28 mouse cellular contexts compared by ENCODE assay signal in the genomic region with DNA sequence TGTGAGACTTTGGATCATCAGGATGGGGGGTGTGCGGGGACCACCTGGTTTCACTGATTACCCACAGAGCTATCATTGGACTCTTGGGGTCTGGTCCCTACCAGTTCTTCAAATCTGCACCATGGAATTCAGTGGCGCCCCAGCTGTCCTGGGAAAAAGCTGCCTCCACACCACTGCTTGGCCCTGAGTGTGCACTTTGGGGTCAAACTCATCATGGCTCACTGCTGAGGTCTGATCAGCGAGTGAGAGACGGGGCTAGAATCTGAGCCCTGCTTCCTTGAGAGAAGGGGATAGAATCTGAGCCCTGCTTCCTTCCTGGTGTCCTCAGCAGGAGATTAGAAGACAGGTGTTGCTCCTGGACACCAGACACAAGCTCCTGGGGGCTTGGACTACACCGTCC. TPM values are rescaled to one million over a fixed set of nuclear protein-coding genes. Genes with fewer than 3 reads are reported as not detected.
A peak's percentile ranks its signal among the peaks of the same experiment; 100 is the strongest.
DNase-seq lines count a peak whose midpoint lies in the region; ATAC-seq lines count a peak whose summit lies in the region.
"Had no signal": no experiment of that assay in that cellular context is flagged by ENCODE, and none has a peak within 500 bp of the region (broad histone marks: within the 10 kb centered on the region; RNA-seq: fewer than 3 reads in every experiment).

No protein-coding gene starts in this region.

- no peak overlapping the region for H3K4me3 ChIP-seq in limb, embryonic 13.5 days
- H3K4me3 ChIP-seq in limb, embryonic 10.5 days, result no peak overlapping the region
- no peak overlapping the region for H3K4me3 ChIP-seq in embryonic facial prominence, embryonic 13.5 days
- H3K4me3 ChIP-seq: hindbrain, embryonic 15.5 days; liver, embryonic 15.5 days; midbrain, embryonic 13.5 days; neural tube, embryonic 12.5 days had no signal

- H3K27ac ChIP-seq in limb, embryonic 13.5 days, result peak overlapping the region; percentile 40; the same call in 1 of the 2 replicates
- H3K27ac ChIP-seq in limb, embryonic 10.5 days, result no peak overlapping the region
- peak overlapping the region; percentile 69 for H3K27ac ChIP-seq in embryonic facial prominence, embryonic 13.5 days
- H3K27ac ChIP-seq: hindbrain, embryonic 15.5 days; liver, embryonic 15.5 days; midbrain, embryonic 13.5 days; neural tube, embryonic 12.5 days had no signal

- no peak overlapping the region for H3K4me2 ChIP-seq in limb, embryonic 13.5 days (replicated peaks)
- H3K4me2 ChIP-seq in embryonic facial prominence, embryonic 13.5 days, result no peak overlapping the region

- H3K9me3 ChIP-seq in limb, embryonic 13.5 days, result no peaks in the 10 kb centered on the region
- no peaks in the 10 kb centered on the region for H3K9me3 ChIP-seq in limb, embryonic 10.5 days (replicated peaks)
- no peaks in the 10 kb centered on the region for H3K9me3 ChIP-seq in embryonic facial prominence, embryonic 13.5 days
- H3K9me3 ChIP-seq: hindbrain, embryonic 10.5 days; hindbrain, embryonic 15.5 days; liver, embryonic 15.5 days; midbrain, embryonic 13.5 days; neural tube, embryonic 12.5 days had no signal

- 73% methylated on average over 5 of the region's 5 CpGs for WGBS in limb, embryonic 13.5 days
- WGBS in limb, embryonic 10.5 days, result 77% methylated on average over 5 of the region's 5 CpGs
- 72% methylated on average over 5 of the region's 5 CpGs for WGBS in embryonic facial prominence, embryonic 13.5 days

- peak; percentile 18 for DNase-seq in adrenal gland, adult 2 months
- DNase-seq in adrenal gland, postnatal 25 days, result no peak
- no peak for DNase-seq in limb, embryonic 10.5 days (ENCODE audit: low spot score)
- DNase-seq in naive thymus-derived CD4-positive, alpha-beta T cell, adult 2 months (ENCODE audit: low read depth), result peak; percentile 26
- DNase-seq in spleen, postnatal 10 days (ENCODE audit: low spot score in 2 of 2), result no peak
- DNase-seq: adrenal gland, adult 8-10 months; cerebellum, adult 11 months; cerebellum, adult 9-10 months; cerebellum, postnatal 36 days; heart, postnatal 14 days; kidney, adult 18-20 months; kidney, postnatal 4 days; left cerebral cortex, postnatal 4 days; lung, embryonic 14.5 days; lung, postnatal 14 days; right cerebral cortex, adult 18-20 months; right cerebral cortex, postnatal 4 days; thymus, adult 2 months; thymus, postnatal 4 days had no signal

- no peak for ATAC-seq in limb, embryonic 13.5 days (ENCODE audit: low FRiP score, low read depth)
- no peak for ATAC-seq in embryonic facial prominence, embryonic 13.5 days (ENCODE audit: insufficient number of reproducible peaks, insufficient read depth, low FRiP score, low TSS enrichment, low read depth)
- ATAC-seq: activated CD4-positive, CD25-positive, alpha-beta regulatory T cell, adult 4 months had no signal

- no peak overlapping the region for H3K9ac ChIP-seq in limb, embryonic 13.5 days
- no peak overlapping the region for H3K9ac ChIP-seq in embryonic facial prominence, embryonic 13.5 days
- H3K9ac ChIP-seq: hindbrain, embryonic 15.5 days; liver, embryonic 15.5 days; lung, embryonic 14.5 days; midbrain, embryonic 13.5 days; neural tube, embryonic 12.5 days had no signal

- H3K27me3 ChIP-seq in limb, embryonic 13.5 days, result peaks cover 8% of the 10 kb centered on the region; the same call in 1 of the 2 replicates
- H3K27me3 ChIP-seq in limb, embryonic 10.5 days (ENCODE audit: low read depth, poor library complexity, severe bottlenecking), result peaks cover 26% of the 10 kb centered on the region; the same call in 1 of the 2 replicates
- no peaks in the 10 kb centered on the region; the same call in 1 of the 2 replicates for H3K27me3 ChIP-seq in embryonic facial prominence, embryonic 13.5 days
- H3K27me3 ChIP-seq: hindbrain, embryonic 15.5 days; neural tube, embryonic 12.5 days had no signal

- H3K36me3 ChIP-seq in limb, embryonic 13.5 days, result no peaks in the 10 kb centered on the region
- H3K36me3 ChIP-seq in limb, embryonic 10.5 days, result no peaks in the 10 kb centered on the region
- H3K36me3 ChIP-seq in embryonic facial prominence, embryonic 13.5 days, result no peaks in the 10 kb centered on the region
- H3K36me3 ChIP-seq: hindbrain, embryonic 10.5 days; hindbrain, embryonic 15.5 days; liver, embryonic 15.5 days; midbrain, embryonic 13.5 days; neural tube, embryonic 12.5 days had no signal

- peaks cover 17% of the 10 kb centered on the region; the same call in 1 of the 2 replicates for H3K4me1 ChIP-seq in limb, embryonic 13.5 days
- peaks cover 18% of the 10 kb centered on the region for H3K4me1 ChIP-seq in limb, embryonic 10.5 days
- peaks cover 41% of the 10 kb centered on the region for H3K4me1 ChIP-seq in embryonic facial prominence, embryonic 13.5 days

RNA-seq across cellular contexts. Expression of a gene that starts 55.8 kb away (rescaled TPM):
- total RNA-seq in adrenal gland, adult 2 months (2021), result 1 to 10 TPM; 4.5 to 8.5 TPM
- polyA plus RNA-seq in adrenal gland, adult 2 months (2012; rRNA removed), result 12.2 and 18.9 TPM in 2 replicates
- total RNA-seq in adrenal gland, postnatal 25 days (2021), result 5.8 and 6.9 TPM in 2 replicates
- polyA plus RNA-seq in limb, embryonic 13.5 days (2015; fragmentation: Nextera tagmentation; extraction: Ambion mirVana), result 6.7 and 6.9 TPM in 2 replicates
- polyA plus RNA-seq in limb, embryonic 10.5 days (2016; fragmentation: Nextera tagmentation; extraction: Ambion mirVana), result 4.5 and 5.3 TPM in 2 replicates
- polyA plus RNA-seq in embryonic facial prominence, embryonic 13.5 days (2015; fragmentation: Nextera tagmentation; extraction: Ambion mirVana), result 5.0 and 5.4 TPM in 2 replicates
- total RNA-seq: CH12.LX had no signal

Comparison
In these comparisons a context has a peak if more than half of its experiments do, and no peak if none do; other contexts are left out.
1. DNase-seq: peak in adrenal gland, adult 2 months (single experiment) and naive thymus-derived CD4-positive, alpha-beta T cell, adult 2 months (single experiment); none in adrenal gland, postnatal 25 days (single experiment), limb, embryonic 10.5 days (single experiment) and spleen, postnatal 10 days (0 of 2).